ENCODE assay signal across 8 mouse cellular contexts in genomic region chr7:3333542-3333941, GRCm38 (mm10). TPM values are rescaled to one million over a fixed set of nuclear protein-coding genes. Genes with fewer than 3 reads are reported as not detected.
A peak's percentile ranks its signal among the peaks of the same experiment; 100 is the strongest.
DNase-seq lines count a peak whose midpoint lies in the region; ATAC-seq lines count a peak whose summit lies in the region.

No protein-coding gene starts in this region.

- peaks cover 5% of the 10 kb centered on the region; the same call in 1 of the 2 replicates for H3K27me3 ChIP-seq in kidney, embryonic 16.5 days (ENCODE audit: insufficient read depth, low read length)
- H3K27me3 ChIP-seq in hindbrain, embryonic 13.5 days: peaks cover 13% of the 10 kb centered on the region
- no peaks in the 10 kb centered on the region for H3K27me3 ChIP-seq in neural tube, embryonic 14.5 days (ENCODE audit: control insufficient read depth, insufficient read depth, low read length)

- peak overlapping the region; percentile 74 for H3K9ac ChIP-seq in kidney, embryonic 16.5 days (replicated peaks; ENCODE audit: low read length)
- peak overlapping the region; percentile 89 for H3K9ac ChIP-seq in hindbrain, embryonic 13.5 days
- H3K9ac ChIP-seq in neural tube, embryonic 14.5 days (replicated peaks; ENCODE audit: low read depth, low read length): peak overlapping the region; percentile 80

- ATAC-seq in kidney, embryonic 16.5 days (ENCODE audit: low FRiP score, low TSS enrichment): no peak
- ATAC-seq in hindbrain, embryonic 13.5 days (ENCODE audit: low FRiP score): no peak
- no peak for ATAC-seq in neural tube, embryonic 14.5 days (ENCODE audit: low read depth)

- peak overlapping the region; percentile 62 for H3K4me3 ChIP-seq in kidney, embryonic 16.5 days (ENCODE audit: low read length)
- H3K4me3 ChIP-seq in hindbrain, embryonic 13.5 days: peak overlapping the region; percentile 77
- H3K4me3 ChIP-seq in neural tube, embryonic 14.5 days (ENCODE audit: low read depth, low read length): peak overlapping the region; percentile 61

- 11% methylated on average over 5 of the region's 5 CpGs for WGBS in kidney, embryonic 16.5 days
- 3% methylated on average over 5 of the region's 5 CpGs for WGBS in hindbrain, embryonic 13.5 days
- WGBS in neural tube, embryonic 14.5 days: 4% methylated on average over 5 of the region's 5 CpGs

- no peak for DNase-seq in kidney, adult 9 months
- peak; percentile 37 for DNase-seq in cerebellum, postnatal 14 days
- no peak for DNase-seq in spleen, postnatal 14 days (ENCODE audit: low spot score in 2 of 2)
- no peak for DNase-seq in T-cell, adult 2 months (ENCODE audit: low spot score)
- no peak for DNase-seq in gastrocnemius, postnatal 4 days (ENCODE audit: low spot score in 2 of 2)

- H3K4me2 ChIP-seq in kidney, embryonic 16.5 days (replicated peaks; ENCODE audit: low read depth, low read length): peak overlapping the region; percentile 68
- H3K4me2 ChIP-seq in hindbrain, embryonic 13.5 days: peak overlapping the region; percentile 79
- H3K4me2 ChIP-seq in neural tube, embryonic 14.5 days (ENCODE audit: low read depth, low read length): peak overlapping the region; percentile 79

- H3K9me3 ChIP-seq in kidney, embryonic 16.5 days (ENCODE audit: low read length): no peaks in the 10 kb centered on the region
- H3K9me3 ChIP-seq in hindbrain, embryonic 13.5 days: no peaks in the 10 kb centered on the region
- no peaks in the 10 kb centered on the region for H3K9me3 ChIP-seq in neural tube, embryonic 14.5 days (ENCODE audit: control insufficient read depth, low read length)

- H3K36me3 ChIP-seq in kidney, embryonic 16.5 days (ENCODE audit: insufficient read depth, low read length): no peaks in the 10 kb centered on the region
- H3K36me3 ChIP-seq in hindbrain, embryonic 13.5 days: peaks cover 10% of the 10 kb centered on the region; the same call in 1 of the 2 replicates
- H3K36me3 ChIP-seq in neural tube, embryonic 14.5 days (ENCODE audit: control insufficient read depth, insufficient read depth, low read length): no peaks in the 10 kb centered on the region; the same call in 1 of the 2 replicates

- no peak overlapping the region for H3K27ac ChIP-seq in kidney, embryonic 16.5 days (ENCODE audit: low read length)
- H3K27ac ChIP-seq in hindbrain, embryonic 13.5 days: peak overlapping the region; percentile 86
- no peak overlapping the region for H3K27ac ChIP-seq in neural tube, embryonic 14.5 days (ENCODE audit: low read depth, low read length)

- peaks cover 15% of the 10 kb centered on the region for H3K4me1 ChIP-seq in kidney, embryonic 16.5 days (ENCODE audit: insufficient read depth, low read length)
- H3K4me1 ChIP-seq in hindbrain, embryonic 13.5 days (replicated peaks): peaks cover 20% of the 10 kb centered on the region
- H3K4me1 ChIP-seq in neural tube, embryonic 14.5 days (ENCODE audit: control insufficient read depth, insufficient read depth, low read length): peaks cover 9% of the 10 kb centered on the region; the same call in 1 of the 2 replicates

RNA-seq across cellular contexts. Expression of gene Cacng7, which starts 0.8 kb away (rescaled TPM):
- 0.81 and 0.92 TPM in 2 replicates for polyA plus RNA-seq in kidney, embryonic 16.5 days (2015; fragmentation: Nextera tagmentation; extraction: Ambion mirVana)
- 4.3 and 4.7 TPM in 2 replicates for polyA plus RNA-seq in hindbrain, embryonic 13.5 days (2015; fragmentation: Nextera tagmentation; extraction: Ambion mirVana)
- polyA plus RNA-seq in neural tube, embryonic 14.5 days (2014; fragmentation: Nextera tagmentation; extraction: Ambion mirVana): 4.2 and 5.1 TPM in 2 replicates
- total RNA-seq in gastrocnemius, postnatal 4 days (2021): 10 to 100 TPM; 18.9 to 20.5 TPM

RNA-seq across cellular contexts. Expression of gene Prkcg, which starts 44.6 kb away (rescaled TPM):
- polyA plus RNA-seq in kidney, embryonic 16.5 days (2015; fragmentation: Nextera tagmentation; extraction: Ambion mirVana): 0.14 and 0.23 TPM in 2 replicates
- 0.81 and 0.83 TPM in 2 replicates for polyA plus RNA-seq in hindbrain, embryonic 13.5 days (2015; fragmentation: Nextera tagmentation; extraction: Ambion mirVana)
- polyA plus RNA-seq in neural tube, embryonic 14.5 days (2014; fragmentation: Nextera tagmentation; extraction: Ambion mirVana): 0.88 and 1.5 TPM in 2 replicates
- total RNA-seq in gastrocnemius, postnatal 4 days (2021): 1 to 10 TPM; 2.5 to 4.6 TPM

RNA-seq across cellular contexts. Expression of gene Myadm, which starts 44.7 kb away (rescaled TPM):
- 95.0 and 108 TPM in 2 replicates for polyA plus RNA-seq in kidney, embryonic 16.5 days (2015; fragmentation: Nextera tagmentation; extraction: Ambion mirVana)
- 29.0 and 29.8 TPM in 2 replicates for polyA plus RNA-seq in hindbrain, embryonic 13.5 days (2015; fragmentation: Nextera tagmentation; extraction: Ambion mirVana)
- polyA plus RNA-seq in neural tube, embryonic 14.5 days (2014; fragmentation: Nextera tagmentation; extraction: Ambion mirVana): 39.2 and 52.5 TPM in 2 replicates
- 100 to 1,000 TPM; 195 to 196 TPM for total RNA-seq in gastrocnemius, postnatal 4 days (2021)

RNA-seq across cellular contexts. Expression of gene Cacng8, which starts 56.9 kb away (rescaled TPM):
- polyA plus RNA-seq in kidney, embryonic 16.5 days (2015; fragmentation: Nextera tagmentation; extraction: Ambion mirVana): 1.0 TPM in 2 replicates
- 12.4 and 12.9 TPM in 2 replicates for polyA plus RNA-seq in hindbrain, embryonic 13.5 days (2015; fragmentation: Nextera tagmentation; extraction: Ambion mirVana)
- 12.9 and 13.5 TPM in 2 replicates for polyA plus RNA-seq in neural tube, embryonic 14.5 days (2014; fragmentation: Nextera tagmentation; extraction: Ambion mirVana)
- total RNA-seq in gastrocnemius, postnatal 4 days (2021): not detected

Comparison
In these comparisons a context has a peak if more than half of its experiments do, and no peak if none do; other contexts are left out.
1. DNase-seq: peak in cerebellum, postnatal 14 days (2 of 2); none in kidney, adult 9 months (single experiment), spleen, postnatal 14 days (0 of 2), T-cell, adult 2 months (single experiment) and gastrocnemius, postnatal 4 days (0 of 2).
2. Peak in every context shown above with its lines, with median percentiles within 50 percentile points of each other: H3K4me2 ChIP-seq, H3K4me3 ChIP-seq and H3K9ac ChIP-seq.